Mouse (Mus musculus): Measurements from ENCODE around the gene Fam166a.
A peak's percentile ranks its signal among the peaks of the same experiment; 100 is the strongest.

- TF ChIP-seq POLR2A (IDR thresholded peaks at IDR 0.05; ENCODE audit: borderline replicate concordance, extremely low read depth, insufficient read depth, insufficient read length, poor library complexity, severe bottlenecking): peak; percentile 40; the same call in 1 of the 2 replicates
- peak; percentile 38; the same call in 1 of the 2 replicates for TF ChIP-seq CTCF (IDR thresholded peaks at IDR 0.05; ENCODE audit: borderline replicate concordance, extremely low read depth, insufficient read depth, insufficient read length)
These were observed 38.1 kb upstream of the Fam166a start, which contains the start of gene Nrarp for GRCm38 (mm10) chr2:25180478-25180903.

Data from brain, embryonic 14.5 days (tissue).